Mouse (Mus musculus) neural tube, embryonic 15.5 days (tissue): Measurements from ENCODE around the gene Gm7173. TPM values are rescaled to one million over a fixed set of nuclear protein-coding genes. Genes with fewer than 3 reads are reported as not detected.
A peak's percentile ranks its signal among the peaks of the same experiment; 100 is the strongest.

Experiments used
- ATAC-seq: fragments of 200-750 bp; cut with Nextera tagmentation; 2 replicates; pipeline ENCODE4 v1.8.0; 2017; ENCODE audit warnings: mild to moderate bottlenecking, moderate TSS enrichment, moderate library complexity; ENCODE audit not compliant: low FRiP score
- H3K27ac ChIP-seq: fragments of 300-500 bp; sonication (generic); replicated peaks from 2 replicates; pipeline ENCODE4 v1.5.1; 2015; ENCODE audit warnings: mild to moderate bottlenecking, inconsistent platforms
- H3K27me3 ChIP-seq: fragments of 300-500 bp; sonication (generic); replicated peaks from 2 replicates; pipeline ENCODE4 v1.6.1; 2015; ENCODE audit warnings: inconsistent platforms
- H3K36me3 ChIP-seq: fragments of 300-500 bp; sonication (generic); 2 replicates; pipeline ENCODE4 v1.6.1; 2015; ENCODE audit warnings: inconsistent platforms
- H3K4me1 ChIP-seq: fragments of 300-500 bp; sonication (generic); 2 replicates; pipeline ENCODE4 v1.6.1; 2015; ENCODE audit warnings: inconsistent platforms
- H3K4me2 ChIP-seq: fragments of 300-500 bp; sonication (generic); 2 replicates; pipeline ENCODE4 v1.6.1; 2015; ENCODE audit warnings: inconsistent platforms, mild to moderate bottlenecking, moderate library complexity
- H3K4me3 ChIP-seq: fragments of 300-500 bp; sonication (generic); replicated peaks from 2 replicates; pipeline ENCODE4 v1.5.1; 2015; ENCODE audit warnings: mild to moderate bottlenecking, inconsistent platforms
- H3K9ac ChIP-seq: fragments of 300-500 bp; sonication (generic); replicated peaks from 2 replicates; pipeline ENCODE4 v1.6.1; 2015; ENCODE audit warnings: mild to moderate bottlenecking, inconsistent platforms
- H3K9me3 ChIP-seq: fragments of 300-500 bp; sonication (generic); replicated peaks from 2 replicates; pipeline ENCODE4 v1.6.1; 2016; ENCODE audit warnings: inconsistent platforms
- WGBS: fragments of 180-500 bp; shearing (Covaris S2); methylation state at CpG from one replicate; pipeline ENCODE4 v1.1.7; 2015; ENCODE audit warnings: mixed read lengths; 5-methylcytosine and 5-hydroxymethylcytosine counted together
- polyA plus RNA-seq: library from polyadenylated mRNA; unstranded; fragments of >200 nt; fragmentation: Nextera tagmentation; extraction: Ambion mirVana; gene quantifications from 2 replicates; pipeline ENCODE4 v1.2.1, GENCODE M21; 2015

Gm7173 gene
- 0.82 and 0.86 TPM in 2 replicates for polyA plus RNA-seq

DNA sequence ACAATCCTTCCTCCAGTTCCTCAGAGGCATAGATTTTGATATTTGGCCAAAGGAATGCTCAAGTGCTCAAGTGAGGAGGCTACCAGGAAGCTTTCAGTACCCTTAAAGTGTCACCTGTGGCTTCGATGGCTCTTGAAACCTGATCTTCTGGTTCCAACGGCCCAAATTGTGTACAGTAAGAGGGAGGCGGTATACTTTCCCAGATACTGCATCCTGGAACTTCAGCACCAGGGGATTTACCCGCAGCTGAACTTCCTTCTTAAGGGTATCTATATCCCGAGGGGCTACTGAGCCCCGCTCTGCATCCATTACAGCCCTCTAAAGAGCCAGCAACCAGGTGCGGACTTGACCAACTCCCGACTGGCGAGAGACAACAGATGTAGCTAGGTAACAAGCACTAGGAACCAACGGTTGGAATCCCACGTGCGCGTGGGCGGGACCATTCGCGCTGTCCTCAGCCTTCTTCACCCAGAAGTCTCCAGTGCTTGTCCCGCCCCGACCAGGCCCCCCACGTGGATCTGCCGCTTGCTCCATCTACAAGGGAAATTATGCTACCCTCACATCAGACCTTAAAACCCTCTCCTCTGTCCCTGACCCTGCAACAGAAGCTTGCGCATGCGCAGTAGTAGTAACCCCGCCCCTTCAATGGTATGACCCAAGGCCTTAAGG is at the start of gene Gm7173:
Gene Gm7173 (minus strand): TSS at position 309 of the 669 bp plus-strand sequence.
- WGBS = 23% methylated on average over 23 of the region's 23 CpGs
- Histone ChIP-seq H3K9ac (peak within 1 kb of the TSS; percentile 30; the same call in 1 of the 2 replicates), H3K36me3 (no peaks in the 10 kb centered on the region), H3K4me2 (peak within 1 kb of the TSS; percentile 55), H3K4me3 (peak within 1 kb of the TSS; percentile 46), H3K27me3 (no peaks in the 10 kb centered on the region), H3K4me1 (no peaks in the 10 kb centered on the region), H3K9me3 (no peaks in the 10 kb centered on the region), H3K27ac (no peak within 1 kb of the TSS)
- ATAC-seq = peak; percentile 87

DNA sequence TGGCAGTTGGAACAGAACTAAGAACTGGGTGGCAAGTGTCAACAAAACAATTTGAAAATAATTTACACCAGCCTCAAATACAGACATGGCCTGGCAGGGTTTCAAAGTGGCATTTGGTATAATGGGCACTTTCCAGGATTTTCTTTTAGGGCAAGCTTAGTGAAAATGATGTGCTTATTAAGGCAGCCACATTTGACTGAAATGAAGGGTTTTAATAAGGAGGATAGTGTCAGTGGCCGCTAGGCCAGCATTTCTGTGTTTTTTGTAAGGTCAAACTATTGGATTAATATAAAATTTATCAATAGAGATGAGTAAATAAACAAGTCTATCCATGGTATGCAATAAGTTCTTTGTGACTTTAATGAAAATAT is 546 bp upstream of the Gm7173 start:
- H3K9ac ChIP-seq = no peak overlapping the region
- H3K4me3 ChIP-seq = peak overlapping the region; percentile 46
- H3K27ac ChIP-seq = no peak overlapping the region
- H3K4me2 ChIP-seq = peak overlapping the region; percentile 55
- ATAC-seq = no peak
- whole genome bisulfite sequencing = 77% methylated on average over 1 of the region's 1 CpGs
- H3K4me1 ChIP-seq = no peaks in the 10 kb centered on the region
- no peaks in the 10 kb centered on the region for H3K27me3 ChIP-seq
- no peaks in the 10 kb centered on the region for H3K36me3 ChIP-seq
- H3K9me3 ChIP-seq = no peaks in the 10 kb centered on the region

DNA sequence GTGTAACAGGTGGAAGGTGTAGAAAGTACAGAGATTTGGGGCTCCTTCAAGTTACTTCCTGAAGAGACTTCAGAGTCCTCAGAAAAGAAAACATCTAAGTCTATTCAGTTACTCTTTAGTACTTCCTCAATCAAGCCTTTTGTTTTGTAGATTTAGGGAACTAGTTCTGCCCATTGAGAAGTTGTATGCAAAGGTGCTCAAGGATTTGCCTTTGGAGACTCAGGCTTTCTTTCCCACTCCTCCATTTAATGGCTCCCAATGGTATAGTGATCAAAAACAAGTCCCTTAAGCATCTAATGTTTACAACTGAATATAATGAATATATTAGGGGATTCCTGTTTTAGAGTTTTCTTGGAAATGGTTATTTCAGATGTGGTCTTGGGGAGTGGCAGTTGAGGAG is 200.3 kb downstream of the Gm7173 start:
- H3K27me3 ChIP-seq = no peaks in the 10 kb centered on the region
- no peak overlapping the region for H3K4me3 ChIP-seq
- no peaks in the 10 kb centered on the region for H3K4me1 ChIP-seq
- no peaks in the 10 kb centered on the region for H3K36me3 ChIP-seq
- ATAC-seq = no peak
- no peak overlapping the region for H3K27ac ChIP-seq
- no peak overlapping the region for H3K9ac ChIP-seq
- no peak overlapping the region for H3K4me2 ChIP-seq
- H3K9me3 ChIP-seq = no peaks in the 10 kb centered on the region

Other genes with a start within 250 kb of the Gm7173 start
- gene Mageb16, start 154.2 kb upstream of the Gm7173 start, polyA plus RNA-seq = 0.37 and 0.47 TPM in 2 replicates